Mouse (Mus musculus): Measurements from ENCODE around the gene Zscan21.
"Not testable (repeated sequence)": the region's sequence is repeated elsewhere in the genome, so short reads cannot be mapped to it uniquely, and the experiment has no call there.

Gene Zscan21

GRCm38 (mm10) chr5:138116255-138117198 is at the start of gene Zscan21:
Zscan21 (plus strand) TSS chr5:138116903.
- peak; percentile 76 to 81 for DNase-seq (ENCODE audit: low spot score in 2 of 2)

- DNase-seq (ENCODE audit: low spot score in 2 of 2) = no peak
Measured at GRCm38 (mm10) chr5:138073803-138074202, 42.9 kb upstream of the Zscan21 start.

GRCm38 (mm10) chr5:138075684-138076083 is 41.0 kb upstream of the Zscan21 start:
- no peak for DNase-seq (ENCODE audit: low spot score in 2 of 2)

GRCm38 (mm10) chr5:138076148-138076547 is 40.6 kb upstream of the Zscan21 start:
- no peak for DNase-seq (ENCODE audit: low spot score in 2 of 2)

- no peak for DNase-seq (ENCODE audit: low spot score in 2 of 2)
Measured at GRCm38 (mm10) chr5:138080456-138080855, 36.2 kb upstream of the Zscan21 start.

GRCm38 (mm10) chr5:138081446-138081845 is 35.3 kb upstream of the Zscan21 start:
- DNase-seq (ENCODE audit: low spot score in 2 of 2) = no peak

GRCm38 (mm10) chr5:138083318-138083900 is 33.3 kb upstream of the Zscan21 start:
- no peak for DNase-seq (ENCODE audit: low spot score in 2 of 2)

GRCm38 (mm10) chr5:138083936-138084335 is 32.8 kb upstream of the Zscan21 start:
- no peak for DNase-seq (ENCODE audit: low spot score in 2 of 2)

- no peak for DNase-seq (ENCODE audit: low spot score in 2 of 2)
Measured at GRCm38 (mm10) chr5:138084507-138084906, 32.2 kb upstream of the Zscan21 start.

GRCm38 (mm10) chr5:138084996-138085395 is 31.7 kb upstream of the Zscan21 start, which contains the start of gene Zkscan1:
Zkscan1 (plus strand) TSS chr5:138085084.
- peak; percentile 38 to 68 for DNase-seq (ENCODE audit: low spot score in 2 of 2)

- DNase-seq (ENCODE audit: low spot score in 2 of 2) = peak in 1 of 2 experiments; percentile 10
Measured at GRCm38 (mm10) chr5:138085421-138085911, 31.2 kb upstream of the Zscan21 start.

- no peak for DNase-seq (ENCODE audit: low spot score in 2 of 2)
Measured at GRCm38 (mm10) chr5:138086842-138087241, 29.9 kb upstream of the Zscan21 start.

- no peak for DNase-seq (ENCODE audit: low spot score in 2 of 2)
Measured at GRCm38 (mm10) chr5:138088366-138088765, 28.3 kb upstream of the Zscan21 start.

GRCm38 (mm10) chr5:138089108-138089551 is 27.6 kb upstream of the Zscan21 start:
- no peak for DNase-seq (ENCODE audit: low spot score in 2 of 2)

GRCm38 (mm10) chr5:138090271-138090670 is 26.4 kb upstream of the Zscan21 start:
- DNase-seq (ENCODE audit: low spot score in 2 of 2) = no peak

GRCm38 (mm10) chr5:138090737-138091136 is 26.0 kb upstream of the Zscan21 start:
- no peak for DNase-seq (ENCODE audit: low spot score in 2 of 2)

- DNase-seq (ENCODE audit: low spot score in 2 of 2) = no peak
Measured at GRCm38 (mm10) chr5:138092771-138093170, 23.9 kb upstream of the Zscan21 start.

- no peak for DNase-seq (ENCODE audit: low spot score in 2 of 2)
Measured at GRCm38 (mm10) chr5:138094474-138094873, 22.2 kb upstream of the Zscan21 start.

GRCm38 (mm10) chr5:138104976-138105375 is 11.7 kb upstream of the Zscan21 start:
- no peak for DNase-seq (ENCODE audit: low spot score in 2 of 2)

- DNase-seq (ENCODE audit: low spot score in 2 of 2) = no peak
Measured at GRCm38 (mm10) chr5:138107130-138107529, 9.6 kb upstream of the Zscan21 start.

- DNase-seq (ENCODE audit: low spot score in 2 of 2) = not testable (repeated sequence)
Measured at GRCm38 (mm10) chr5:138109847-138110396, 6.8 kb upstream of the Zscan21 start.
